Mouse (Mus musculus) olfactory bulb, adult 2 months (tissue): ENCODE measurements around the gene Smarcc2.

ENCODE experiments used
- CTCF ChIP-seq: fragments of 200-500 bp; IDR thresholded peaks from 2 replicates; pipeline ENCODE4 v1.5.1; 2012; ENCODE audit warnings: low read depth, mild to moderate bottlenecking, low read length, moderate library complexity; ENCODE audit not compliant: insufficient read depth
- POLR2A ChIP-seq: fragments of 200-500 bp; IDR thresholded peaks from 2 replicates; pipeline ENCODE4 v1.6.1; 2012; ENCODE audit warnings: mild to moderate bottlenecking, low read depth, low read length, moderate library complexity; ENCODE audit not compliant: insufficient read depth

GRCm38 (mm10) chr10:128459409-128460269 is 591 bp downstream of the Smarcc2 start:
- TF ChIP-seq POLR2A (no peak), CTCF (no peak)
